ENCODE assay signal across 21 mouse cellular contexts in the genomic region with DNA sequence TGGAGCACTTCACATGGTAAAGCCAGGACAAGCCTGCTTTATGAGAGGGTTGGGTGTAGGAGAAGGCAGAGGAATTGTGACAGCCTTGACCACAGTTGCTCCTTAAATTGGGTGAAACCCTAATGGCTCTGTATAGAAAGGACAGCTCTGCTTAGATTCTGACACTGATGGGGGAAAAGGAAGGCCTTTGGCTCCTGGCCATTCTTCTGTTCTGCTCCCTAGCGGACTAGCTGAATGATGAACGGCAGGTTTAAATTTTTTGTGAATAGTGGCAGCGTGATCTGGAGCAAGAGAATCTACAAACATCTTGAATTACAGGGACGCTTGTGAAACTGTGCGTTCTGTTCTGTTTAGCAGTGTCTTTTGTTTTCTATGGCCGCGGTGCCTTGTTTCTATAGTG. TPM values are rescaled to one million over a fixed set of nuclear protein-coding genes. Genes with fewer than 3 reads are reported as not detected.
DNase-seq lines count a peak whose midpoint lies in the region; ATAC-seq and TF ChIP-seq lines count a peak whose summit lies in the region.
"Had no signal": no experiment of that assay in that cellular context is flagged by ENCODE, and none has a peak within 500 bp of the region (broad histone marks: within the 10 kb centered on the region; RNA-seq: fewer than 3 reads in every experiment).

No protein-coding gene starts in this region.

- H3K4me1 ChIP-seq in forebrain, embryonic 13.5 days, result peaks cover 9% of the 10 kb centered on the region; the same call in 1 of the 2 replicates
- no peaks in the 10 kb centered on the region for H3K4me1 ChIP-seq in forebrain, postnatal 0 days (ENCODE audit: insufficient read depth)
- 0 out of 2 replicates have a peak, but pooled peaks cover 2% of the 10 kb centered on the region for H3K4me1 ChIP-seq in limb, embryonic 12.5 days (replicated peaks)
- H3K4me1 ChIP-seq in limb, embryonic 10.5 days, result no peaks in the 10 kb centered on the region
- no peaks in the 10 kb centered on the region for H3K4me1 ChIP-seq in intestine, embryonic 16.5 days (ENCODE audit: control insufficient read depth, insufficient read depth, low read length)
- H3K4me1 ChIP-seq in lung, postnatal 0 days (ENCODE audit: insufficient read depth, low read depth, low read length), result no peaks in the 10 kb centered on the region
- H3K4me1 ChIP-seq: limb, embryonic 15.5 days; liver, embryonic 15.5 days had no signal

- no peak overlapping the region for H3K4me3 ChIP-seq in forebrain, embryonic 13.5 days
- H3K4me3 ChIP-seq in forebrain, postnatal 0 days (ENCODE audit: low read depth, low read length), result no peak overlapping the region
- H3K4me3 ChIP-seq in limb, embryonic 12.5 days (replicated peaks), result no peak overlapping the region
- no peak overlapping the region for H3K4me3 ChIP-seq in limb, embryonic 10.5 days
- no peak overlapping the region for H3K4me3 ChIP-seq in intestine, embryonic 16.5 days (ENCODE audit: low read length)
- H3K4me3 ChIP-seq in lung, postnatal 0 days (ENCODE audit: low read depth, low read length), result no peak overlapping the region
- H3K4me3 ChIP-seq: erythroblast, embryonic 14.5 days; gastrocnemius, adult 2 months; layer of hippocampus, adult 2 months; limb, embryonic 15.5 days; liver, embryonic 15.5 days had no signal

- H3K4me2 ChIP-seq in forebrain, embryonic 13.5 days, result 0 out of 2 replicates have a peak overlapping the region, but pooled peaks have one; percentile 2
- H3K4me2 ChIP-seq in forebrain, postnatal 0 days (ENCODE audit: low read depth), result no peak overlapping the region
- H3K4me2 ChIP-seq in limb, embryonic 12.5 days, result no peak overlapping the region
- peak overlapping the region; percentile 3; the same call in 1 of the 2 replicates for H3K4me2 ChIP-seq in intestine, embryonic 16.5 days (ENCODE audit: low read depth, low read length)
- no peak overlapping the region for H3K4me2 ChIP-seq in lung, postnatal 0 days (replicated peaks; ENCODE audit: low read depth, low read length)
- H3K4me2 ChIP-seq: heart, embryonic 11.5 days; limb, embryonic 15.5 days; liver, embryonic 15.5 days had no signal

- DNase-seq in forebrain, postnatal 0 days, result no peak
- DNase-seq in limb, embryonic 10.5 days (ENCODE audit: low spot score), result no peak
- DNase-seq in embryo, embryonic 11 days, result peak; percentile 7
- no peak for DNase-seq in thymus, postnatal 10 days (ENCODE audit: low spot score in 2 of 2)
- DNase-seq in lung, postnatal 0 days (ENCODE audit: low spot score), result no peak
- DNase-seq: adrenal gland, postnatal 36 days; cerebellum, adult 8-10 months; gastrocnemius, adult 2 months; heart, postnatal 10 days; kidney, adult 18-20 months; kidney, postnatal 10 days; thymus, postnatal 36 days had no signal

- H3K27me3 ChIP-seq in forebrain, embryonic 13.5 days, result no peaks in the 10 kb centered on the region
- H3K27me3 ChIP-seq in forebrain, postnatal 0 days (ENCODE audit: insufficient read depth, low read length), result no peaks in the 10 kb centered on the region
- no peaks in the 10 kb centered on the region for H3K27me3 ChIP-seq in limb, embryonic 12.5 days
- no peaks in the 10 kb centered on the region for H3K27me3 ChIP-seq in limb, embryonic 10.5 days (ENCODE audit: low read depth, poor library complexity, severe bottlenecking)
- no peaks in the 10 kb centered on the region for H3K27me3 ChIP-seq in intestine, embryonic 16.5 days (replicated peaks; ENCODE audit: control insufficient read depth, insufficient read depth, low read length)
- H3K27me3 ChIP-seq in lung, postnatal 0 days (replicated peaks; ENCODE audit: insufficient read depth, low read length), result no peaks in the 10 kb centered on the region
- H3K27me3 ChIP-seq: limb, embryonic 15.5 days; liver, embryonic 15.5 days had no signal

- 16% methylated on average over 7 of the region's 7 CpGs for whole genome bisulfite sequencing in forebrain, embryonic 13.5 days
- 14% methylated on average over 7 of the region's 7 CpGs for WGBS in forebrain, postnatal 0 days
- WGBS in limb, embryonic 12.5 days, result 66% methylated on average over 7 of the region's 7 CpGs
- 91% methylated on average over 7 of the region's 7 CpGs for WGBS in limb, embryonic 10.5 days
- 41% methylated on average over 7 of the region's 7 CpGs for WGBS in intestine, embryonic 16.5 days
- WGBS in lung, postnatal 0 days, result 67% methylated on average over 7 of the region's 7 CpGs

- no peak overlapping the region for H3K9ac ChIP-seq in forebrain, embryonic 13.5 days
- no peak overlapping the region for H3K9ac ChIP-seq in forebrain, postnatal 0 days
- no peak overlapping the region for H3K9ac ChIP-seq in limb, embryonic 12.5 days (replicated peaks)
- H3K9ac ChIP-seq in intestine, embryonic 16.5 days (ENCODE audit: low read depth, low read length), result no peak overlapping the region
- H3K9ac ChIP-seq in lung, postnatal 0 days (replicated peaks; ENCODE audit: low read depth), result no peak overlapping the region
- H3K9ac ChIP-seq: limb, embryonic 15.5 days; liver, embryonic 15.5 days had no signal

- H3K27ac ChIP-seq in forebrain, embryonic 13.5 days, result no peak overlapping the region
- no peak overlapping the region for H3K27ac ChIP-seq in forebrain, postnatal 0 days (ENCODE audit: low read depth, low read length)
- H3K27ac ChIP-seq in limb, embryonic 12.5 days, result peak overlapping the region; percentile 31; the same call in 1 of the 2 replicates
- H3K27ac ChIP-seq in limb, embryonic 10.5 days, result no peak overlapping the region
- no peak overlapping the region for H3K27ac ChIP-seq in intestine, embryonic 16.5 days (ENCODE audit: low read length)
- H3K27ac ChIP-seq in lung, postnatal 0 days (ENCODE audit: low read length), result no peak overlapping the region
- H3K27ac ChIP-seq: gastrocnemius, adult 2 months; layer of hippocampus, adult 2 months; limb, embryonic 15.5 days; liver, embryonic 15.5 days had no signal

- no peak for ATAC-seq in forebrain, embryonic 13.5 days
- no peak for ATAC-seq in forebrain, postnatal 0 days
- no peak for ATAC-seq in limb, embryonic 12.5 days (ENCODE audit: insufficient number of reproducible peaks, insufficient read depth, low FRiP score, low TSS enrichment, low read depth)
- ATAC-seq in intestine, embryonic 16.5 days, result no peak
- no peak for ATAC-seq in lung, postnatal 0 days

- TF ChIP-seq EP300 in lung, postnatal 0 days (IDR thresholded peaks at IDR 0.05), result no peak

- no peaks in the 10 kb centered on the region for H3K9me3 ChIP-seq in forebrain, embryonic 13.5 days (replicated peaks)
- no peaks in the 10 kb centered on the region for H3K9me3 ChIP-seq in forebrain, postnatal 0 days (ENCODE audit: low read length)
- no peaks in the 10 kb centered on the region for H3K9me3 ChIP-seq in limb, embryonic 12.5 days
- H3K9me3 ChIP-seq in limb, embryonic 10.5 days (replicated peaks), result no peaks in the 10 kb centered on the region
- H3K9me3 ChIP-seq in intestine, embryonic 16.5 days (ENCODE audit: control insufficient read depth, low read length), result no peaks in the 10 kb centered on the region
- H3K9me3 ChIP-seq in lung, postnatal 0 days (ENCODE audit: low read length), result no peaks in the 10 kb centered on the region
- H3K9me3 ChIP-seq: limb, embryonic 15.5 days; liver, embryonic 15.5 days had no signal

- no peaks in the 10 kb centered on the region for H3K36me3 ChIP-seq in forebrain, embryonic 13.5 days (ENCODE audit: poor library complexity, severe bottlenecking)
- H3K36me3 ChIP-seq in forebrain, postnatal 0 days (ENCODE audit: insufficient read depth), result no peaks in the 10 kb centered on the region
- H3K36me3 ChIP-seq in limb, embryonic 12.5 days, result no peaks in the 10 kb centered on the region
- H3K36me3 ChIP-seq in limb, embryonic 10.5 days, result no peaks in the 10 kb centered on the region
- no peaks in the 10 kb centered on the region for H3K36me3 ChIP-seq in intestine, embryonic 16.5 days (ENCODE audit: control insufficient read depth, insufficient read depth, low read length)
- H3K36me3 ChIP-seq in lung, postnatal 0 days (ENCODE audit: insufficient read depth, low read length), result no peaks in the 10 kb centered on the region
- H3K36me3 ChIP-seq: limb, embryonic 15.5 days; liver, embryonic 15.5 days had no signal

- TF ChIP-seq CTCF in forebrain, postnatal 0 days (IDR thresholded peaks at IDR 0.05; ENCODE audit: low read depth), result no peak
- TF ChIP-seq CTCF in lung, postnatal 0 days (IDR thresholded peaks at IDR 0.05), result no peak

RNA-seq across cellular contexts. Expression of a gene that starts 45.4 kb away (rescaled TPM):
- 8.1 and 11.7 TPM in 2 replicates for polyA plus RNA-seq in forebrain, embryonic 13.5 days (2015; fragmentation: Nextera tagmentation; extraction: Ambion mirVana)
- 26.0 and 29.9 TPM in 2 replicates for total RNA-seq in forebrain, postnatal 0 days (2014; rRNA removed)
- polyA plus RNA-seq in forebrain, postnatal 0 days (2015; fragmentation: Nextera tagmentation; extraction: Ambion mirVana), result 12.2 and 25.8 TPM in 2 replicates
- polyA plus RNA-seq in limb, embryonic 12.5 days (2016; fragmentation: Nextera tagmentation; extraction: Ambion mirVana), result 0.83 and 1.1 TPM in 2 replicates
- polyA plus RNA-seq in limb, embryonic 10.5 days (2016; fragmentation: Nextera tagmentation; extraction: Ambion mirVana), result 0.06 and 0.53 TPM in 2 replicates
- polyA plus RNA-seq in intestine, embryonic 16.5 days (2015; fragmentation: Nextera tagmentation; extraction: Ambion mirVana), result 3.0 and 3.7 TPM in 2 replicates
- 0.11 and 0.14 TPM in 2 replicates for polyA plus RNA-seq in lung, postnatal 0 days (2015; fragmentation: Nextera tagmentation; extraction: Ambion mirVana)
- polyA plus RNA-seq: C2C12; erythroblast, embryonic 14.5 days had no signal

Comparison
In these comparisons a context has a peak if more than half of its experiments do, and no peak if none do; other contexts are left out.
1. H3K4me2 ChIP-seq: peak in forebrain, embryonic 13.5 days (single experiment) and intestine, embryonic 16.5 days (single experiment); none in forebrain, postnatal 0 days (single experiment), limb, embryonic 12.5 days (single experiment) and lung, postnatal 0 days (single experiment).